Mouse (Mus musculus) heart, postnatal 10 days (tissue): Measurements from ENCODE around the gene 2900026A02Rik. TPM values are rescaled to one million over a fixed set of nuclear protein-coding genes. Genes with fewer than 3 reads are reported as not detected.

Experiments
- DNase-seq, 2 experiments: peaks; one replicate each; pipeline ENCODE4 v3.0.0; 2021
- intact Hi-C: fragments of 180-260 bp; cut with DNase I; formaldehyde crosslinking; loops from one replicate; pipeline ENCODE4 v1.15.1; 2025
- total RNA-seq, 2 experiments: library from RNA; stranded (reverse); gene quantifications; 2 replicates each; pipeline ENCODE4 v1.2.3; 2021

2900026A02Rik gene
- total RNA-seq, 2 experiments from 2014 or later: 46.9 to 51.4 TPM

- no peak for DNase-seq
- intact Hi-C loops: no loop called here
Measured at GRCm38 (mm10) chr5:113214041-113214440, 7.0 kb downstream of the 2900026A02Rik start.

GRCm38 (mm10) chr5:113212156-113212835, 8.7 kb downstream of the 2900026A02Rik start:
- intact Hi-C loops: no loop called here
- no peak for DNase-seq

DNA sequence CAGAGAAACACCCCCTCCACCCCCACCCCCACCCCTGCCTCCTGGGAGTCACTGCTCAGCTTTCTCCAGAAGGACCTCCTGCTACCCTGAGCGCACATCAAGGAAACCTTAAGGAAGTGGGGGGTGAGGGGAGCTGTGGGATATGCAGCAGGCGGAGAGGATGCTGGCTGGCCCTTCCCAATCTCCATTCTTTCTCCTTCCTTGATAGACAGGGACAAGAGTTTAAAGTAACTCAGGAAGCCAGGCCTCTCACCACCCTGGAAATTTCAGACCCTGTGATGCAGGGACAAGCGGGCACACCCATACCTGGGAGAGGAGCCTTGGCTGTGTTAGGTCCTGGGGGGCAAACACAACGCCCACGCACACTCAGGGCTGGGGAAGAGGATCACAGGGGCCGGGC, 10.7 kb downstream of the 2900026A02Rik start:
- intact Hi-C loops: loop anchor here (2.0 kb wide), 1 partner anchor 14 kb away; no protein-coding TSS in a partner anchor
- peak in 1 of 2 experiments; percentile 33 for DNase-seq

DNA sequence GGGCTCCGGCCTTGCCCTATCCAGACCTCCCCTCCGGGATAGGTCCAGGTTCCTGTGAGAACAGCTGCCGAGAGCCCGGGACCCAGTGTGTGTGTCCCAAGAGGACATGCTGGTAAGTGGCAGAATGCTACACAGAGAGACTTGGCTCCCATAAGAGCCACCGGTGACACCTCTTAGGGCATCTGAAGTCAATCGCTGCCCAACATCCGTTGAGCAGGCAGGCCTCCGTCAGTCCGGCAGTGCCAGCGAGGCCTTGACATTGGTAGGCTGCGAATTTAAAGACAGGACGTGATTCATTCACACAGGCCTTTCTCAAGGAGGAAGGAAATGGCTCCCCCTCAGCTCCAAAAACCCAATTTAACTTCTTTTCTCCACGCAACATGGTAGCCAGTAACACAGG, 11.1 kb downstream of the 2900026A02Rik start:
- peak; percentile 50 to 54 for DNase-seq
- intact Hi-C loops: loop anchor here (2.0 kb wide), 1 partner anchor 13 kb away; no protein-coding TSS in a partner anchor

DNA sequence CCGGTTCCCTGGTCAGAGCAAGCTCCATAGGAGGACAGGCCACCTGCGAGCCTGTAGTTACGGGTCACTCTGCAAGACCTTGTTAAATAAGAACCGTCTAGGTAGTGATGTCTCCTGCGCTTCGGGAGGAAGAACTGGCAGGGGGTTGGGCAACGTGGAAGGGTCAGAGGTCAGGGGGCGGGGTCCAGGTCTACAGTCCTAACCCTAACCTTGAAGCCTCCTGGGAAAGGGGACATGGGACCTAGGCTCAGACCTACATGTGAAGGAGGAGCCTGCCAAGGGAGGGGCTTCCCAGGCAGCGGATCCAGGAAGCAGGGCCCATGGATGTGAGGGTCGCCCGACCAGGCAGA, 11.7 kb downstream of the 2900026A02Rik start:
- no peak for DNase-seq

GRCm38 (mm10) chr5:113208622-113209400, 12.2 kb downstream of the 2900026A02Rik start:
- intact Hi-C loops: loop anchor here (1.0 kb wide), 1 partner anchor 12 kb away; the partner anchor contains the start of gene 2900026A02Rik

More for the DNA sequence above, 11.7 kb downstream of the 2900026A02Rik start:
- intact Hi-C loops: no loop called here

GRCm38 (mm10) chr5:113208048-113208447, 13.0 kb downstream of the 2900026A02Rik start:
- DNase-seq: peak; percentile 67 to 77
- intact Hi-C loops: loop anchor here (1.0 kb wide), 1 partner anchor 13 kb away; the partner anchor contains the start of gene 2900026A02Rik

More at GRCm38 (mm10) chr5:113208622-113209400, 12.2 kb downstream of the 2900026A02Rik start:
- peak; percentile 88 to 89 for DNase-seq

GRCm38 (mm10) chr5:113206670-113207352, 14.2 kb downstream of the 2900026A02Rik start:
- intact Hi-C loops: no loop called here
- no peak for DNase-seq

GRCm38 (mm10) chr5:113204193-113204592, 16.8 kb downstream of the 2900026A02Rik start:
- no peak for DNase-seq
- intact Hi-C loops: no loop called here

DNA sequence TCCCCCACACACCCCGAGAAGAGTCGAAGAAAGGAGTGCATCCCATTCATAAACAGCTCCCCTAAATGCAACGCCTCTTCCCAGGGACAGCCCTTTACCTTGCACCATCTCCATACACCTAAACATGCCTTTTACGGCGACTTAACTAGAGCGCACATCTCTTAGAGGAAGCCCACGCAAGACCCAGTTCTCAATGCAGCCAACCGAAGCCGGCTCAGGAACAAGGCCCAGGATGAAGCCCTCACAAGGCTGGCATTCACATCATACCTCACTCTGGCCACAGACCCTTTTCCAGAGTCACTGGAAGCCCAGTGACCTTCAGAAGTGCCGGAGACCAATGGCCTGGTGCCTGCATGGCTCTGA, 21.3 kb downstream of the 2900026A02Rik start:
- no peak for DNase-seq
- intact Hi-C loops: loop anchor here (2.0 kb wide), 1 partner anchor 21 kb away; the partner anchor contains the start of gene 2900026A02Rik

DNA sequence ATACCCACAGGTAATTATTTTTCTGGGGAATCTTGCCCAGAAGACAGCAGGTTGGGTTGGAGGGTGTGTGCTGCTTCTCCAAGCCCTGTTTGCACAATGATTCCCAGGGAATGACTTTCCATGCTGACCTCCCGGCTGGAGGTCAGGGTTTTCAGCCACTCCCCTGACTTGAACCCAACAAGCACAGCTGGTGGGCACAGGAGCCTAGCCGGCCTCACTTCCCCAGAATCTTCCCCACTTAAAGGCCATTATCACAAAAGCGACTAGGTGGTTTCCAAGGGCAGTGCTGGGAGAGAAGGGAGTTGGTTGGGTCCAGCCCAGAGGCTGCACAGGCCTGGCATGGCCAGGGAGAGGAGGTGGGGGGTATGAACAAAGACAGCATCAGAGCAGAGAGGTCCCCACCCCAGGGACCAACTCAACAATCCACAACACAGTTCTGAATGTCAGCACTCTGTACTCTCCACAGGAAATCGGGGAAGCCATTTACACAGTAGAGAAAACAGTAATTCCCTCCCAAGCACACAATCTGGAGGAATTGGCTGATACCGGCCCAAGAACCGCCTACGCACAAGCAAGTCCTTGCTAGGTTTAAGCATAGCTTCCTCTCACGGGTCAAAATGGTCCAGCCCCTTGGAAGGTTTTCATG, 21.8 kb downstream of the 2900026A02Rik start:
- intact Hi-C loops: loop anchor here (2.0 kb wide), 1 partner anchor 22 kb away; the partner anchor contains the start of gene 2900026A02Rik
- DNase-seq: peak in 1 of 2 experiments; percentile 62

DNA sequence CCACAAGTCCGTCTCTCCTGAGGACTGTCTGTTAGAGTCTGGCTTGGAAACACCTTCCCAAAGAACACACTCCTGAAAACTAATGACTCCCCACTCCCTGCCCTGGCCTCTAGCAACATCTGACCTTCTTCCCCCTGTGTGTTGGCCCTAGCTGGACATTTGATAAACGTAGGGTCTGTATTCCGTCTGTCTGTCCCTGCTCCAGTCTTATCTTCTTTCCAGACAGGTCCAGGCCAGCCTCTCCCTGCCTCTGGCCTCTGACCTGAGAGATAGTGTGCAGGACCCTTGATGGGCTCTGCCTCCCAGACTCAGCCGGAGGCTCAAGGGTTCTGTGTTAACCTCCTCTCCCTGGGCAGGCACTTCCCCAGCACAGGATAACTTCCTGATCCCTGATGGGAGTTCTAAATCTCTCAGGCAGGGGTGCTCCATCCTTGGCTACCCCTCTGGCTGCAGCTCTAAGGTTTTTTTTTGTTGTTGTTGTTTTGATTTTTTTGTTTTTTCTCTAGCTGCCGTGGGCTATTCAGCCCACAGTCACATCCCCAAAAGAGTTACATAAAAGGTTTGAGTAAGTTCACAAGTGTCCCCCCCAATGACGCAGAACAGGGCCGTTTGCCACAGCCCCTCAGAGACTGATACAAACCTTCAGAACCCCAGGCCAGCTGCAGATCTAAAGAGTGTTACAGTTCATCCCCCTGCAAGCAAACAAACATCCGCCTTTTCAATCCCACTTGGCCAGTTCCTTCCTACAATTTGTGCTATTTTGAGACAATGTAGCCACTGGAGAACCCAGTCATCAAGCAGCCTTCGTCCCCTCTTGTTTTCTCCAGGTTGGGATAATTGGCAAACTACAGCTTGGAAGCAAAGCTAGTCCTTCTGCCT, 23.9 kb downstream of the 2900026A02Rik start:
- intact Hi-C loops: loop anchor here (2.0 kb wide), 1 partner anchor 14 kb away; no protein-coding TSS in a partner anchor
- peak in 1 of 2 experiments; percentile 54 for DNase-seq

GRCm38 (mm10) chr5:113195907-113196306, 25.1 kb downstream of the 2900026A02Rik start:
- intact Hi-C loops: loop anchor here (2.0 kb wide), 1 partner anchor 15 kb away; no protein-coding TSS in a partner anchor
- DNase-seq: no peak

GRCm38 (mm10) chr5:113195451-113195850, 25.6 kb downstream of the 2900026A02Rik start:
- no peak for DNase-seq
- intact Hi-C loops: no loop called here

DNA sequence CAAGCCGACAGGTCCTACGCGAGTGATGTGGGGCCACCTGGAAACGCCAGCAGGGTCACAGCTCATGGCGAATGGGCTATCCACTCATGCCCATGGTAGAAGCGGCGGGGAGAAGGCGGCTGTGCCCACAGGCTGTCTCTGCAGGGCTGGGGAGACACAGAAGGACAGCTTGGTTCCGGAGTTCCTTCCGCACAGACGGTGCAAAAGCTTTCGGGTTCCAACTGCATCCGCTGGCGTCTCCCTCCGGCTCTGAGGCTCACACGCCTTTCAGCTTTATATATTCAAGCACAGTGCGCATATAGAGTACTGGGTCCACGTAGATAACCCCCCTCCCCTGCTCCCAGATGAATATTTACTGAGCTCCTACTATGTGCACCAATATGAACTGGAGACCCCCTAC, 27.3 kb downstream of the 2900026A02Rik start:
- no peak for DNase-seq
- intact Hi-C loops: no loop called here

GRCm38 (mm10) chr5:113191901-113192300, 29.1 kb downstream of the 2900026A02Rik start:
- DNase-seq: no peak
- intact Hi-C loops: no loop called here

DNA sequence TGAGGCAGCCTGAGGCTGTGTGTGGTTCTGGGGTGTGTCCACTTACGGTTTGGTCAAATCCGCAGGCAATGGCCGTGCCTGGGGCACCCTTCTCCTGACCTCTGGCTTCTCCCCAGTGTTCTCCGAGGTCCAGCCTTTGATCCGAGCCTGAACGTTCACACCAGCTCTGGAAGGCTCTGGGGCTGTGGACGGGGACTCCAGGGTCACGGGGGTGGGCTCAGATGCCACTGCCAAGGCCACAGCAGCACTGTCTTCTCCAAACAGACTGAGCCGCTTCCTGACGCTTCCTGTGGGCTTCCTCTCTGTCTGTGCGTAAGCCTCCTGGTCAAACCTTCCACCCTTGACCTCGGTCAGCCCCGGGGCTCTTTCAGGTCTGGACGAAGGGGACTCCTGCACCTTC, 30.5 kb downstream of the 2900026A02Rik start:
- intact Hi-C loops: no loop called here
- no peak for DNase-seq

DNA sequence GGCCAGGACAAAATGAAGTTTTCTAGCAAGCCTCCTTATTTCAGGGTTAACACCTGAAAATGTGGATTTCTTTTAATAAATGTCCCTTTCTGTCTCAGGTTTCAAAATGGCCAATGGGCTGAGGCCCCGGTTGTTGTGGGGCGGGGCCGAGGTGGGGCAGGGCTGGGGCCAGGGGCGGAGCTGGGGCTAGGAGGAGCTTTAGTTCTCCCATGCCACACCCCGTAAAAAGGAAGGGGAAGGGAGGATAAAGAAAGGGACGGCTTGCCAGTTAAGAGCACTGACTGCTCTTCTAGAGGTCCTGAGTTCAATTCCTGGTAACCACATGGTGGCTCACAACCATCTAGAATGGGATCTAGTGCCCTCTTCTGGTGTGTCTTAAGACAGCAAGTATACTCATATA, 39.6 kb downstream of the 2900026A02Rik start:
- intact Hi-C loops: no loop called here
- DNase-seq: no peak

- intact Hi-C loops: loop anchor here (1.0 kb wide), 2 partner anchors 41 to 46 kb away; partner anchors contain the start of genes 2900026A02Rik and Tmem211
- no peak for DNase-seq
Measured at GRCm38 (mm10) chr5:113180755-113181154, 40.3 kb downstream of the 2900026A02Rik start.
